Mouse (Mus musculus) E14TG2a.4 (cell line): ENCODE data around the gene Vmn1r54.
A peak's percentile ranks its signal among the peaks of the same experiment; 100 is the strongest.

Experiments
- H3K27me3 ChIP-seq: 2 replicates; pipeline ENCODE4 v1.6.1; 2014; ENCODE audit warnings: low read length, control low read depth; ENCODE audit not compliant: insufficient read depth
- H3K36me3 ChIP-seq: 2 replicates; pipeline ENCODE4 v1.6.1; 2014; ENCODE audit warnings: low read length, control low read depth; ENCODE audit not compliant: insufficient read depth
- H3K4me1 ChIP-seq: replicated peaks from 2 replicates; pipeline ENCODE4 v1.6.1; 2014; ENCODE audit warnings: low read depth, low read length, control low read depth
- H3K4me3 ChIP-seq: replicated peaks from 2 replicates; pipeline ENCODE4 v1.5.1; 2014; ENCODE audit warnings: mild to moderate bottlenecking, low read length
- H3K9me3 ChIP-seq: 2 replicates; pipeline ENCODE4 v1.6.1; 2014; ENCODE audit warnings: low read length, control low read depth
- CTCF ChIP-seq: conservative IDR thresholded peaks from 2 replicates; pipeline ENCODE4 v1.5.1; 2014; ENCODE audit warnings: low read length
- NANOG ChIP-seq: IDR thresholded peaks from 2 replicates; pipeline ENCODE4 v1.6.1; 2014; ENCODE audit warnings: borderline replicate concordance, low read length, mixed read lengths
- POU5F1 ChIP-seq: IDR thresholded peaks from 2 replicates; pipeline ENCODE4 v1.6.1; 2014; ENCODE audit warnings: low read length, borderline replicate concordance

Vmn1r54 gene

DNA sequence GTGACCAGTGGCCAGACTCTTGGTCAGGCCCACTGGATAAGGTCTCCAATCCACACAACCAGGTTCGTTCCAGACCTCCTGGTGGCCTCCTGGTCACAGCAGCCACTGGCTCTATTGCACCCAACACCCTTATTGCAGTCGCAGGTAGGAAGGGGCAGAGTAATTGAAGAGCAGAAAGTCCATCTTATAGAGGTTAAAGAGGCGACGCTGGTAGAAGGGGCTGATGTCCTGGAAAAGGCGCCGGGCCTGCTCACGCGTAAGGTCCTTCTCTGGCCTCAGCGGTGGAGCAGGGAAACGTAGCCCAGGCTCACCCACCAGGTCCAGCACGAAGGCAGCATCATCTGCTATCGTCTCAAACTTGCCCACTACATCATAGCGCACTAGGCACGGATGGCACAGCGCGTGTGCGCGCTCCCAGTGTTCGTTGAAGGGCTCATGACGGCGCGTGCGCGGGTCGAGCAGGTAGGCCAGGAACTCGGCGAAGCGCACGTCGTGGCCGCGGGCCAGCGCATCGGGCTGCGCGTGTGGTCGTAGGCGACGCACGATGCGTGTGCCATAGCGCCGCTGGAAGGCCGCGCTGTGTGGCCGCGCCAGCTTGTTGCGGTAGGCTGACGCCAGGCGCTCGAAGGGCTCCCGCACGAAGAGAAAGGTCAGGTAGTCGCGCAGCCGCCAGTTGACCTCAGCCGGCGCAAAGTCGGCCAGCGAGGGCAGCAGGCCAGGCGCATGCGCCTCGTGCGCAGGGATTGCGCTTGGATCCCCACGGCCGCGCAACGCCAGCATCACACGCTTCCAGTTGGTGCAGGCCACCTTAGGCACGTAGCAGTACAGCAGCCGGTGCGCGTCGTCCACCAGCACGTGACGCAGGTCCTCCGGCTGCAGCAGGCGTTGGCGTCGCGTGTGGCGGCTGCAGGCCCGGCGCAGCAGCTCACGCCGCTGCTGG is 63.0 kb downstream of the Vmn1r54 start:
- Histone ChIP-seq H3K4me1 (no peaks in the 10 kb centered on the region), H3K4me3 (peak overlapping the region; percentile 70), H3K36me3 (no peaks in the 10 kb centered on the region), H3K27me3 (peaks cover 57% of the 10 kb centered on the region), H3K9me3 (peaks cover 40% of the 10 kb centered on the region)
- TF ChIP-seq NANOG (no peak), CTCF (no peak), POU5F1 (no peak)

DNA sequence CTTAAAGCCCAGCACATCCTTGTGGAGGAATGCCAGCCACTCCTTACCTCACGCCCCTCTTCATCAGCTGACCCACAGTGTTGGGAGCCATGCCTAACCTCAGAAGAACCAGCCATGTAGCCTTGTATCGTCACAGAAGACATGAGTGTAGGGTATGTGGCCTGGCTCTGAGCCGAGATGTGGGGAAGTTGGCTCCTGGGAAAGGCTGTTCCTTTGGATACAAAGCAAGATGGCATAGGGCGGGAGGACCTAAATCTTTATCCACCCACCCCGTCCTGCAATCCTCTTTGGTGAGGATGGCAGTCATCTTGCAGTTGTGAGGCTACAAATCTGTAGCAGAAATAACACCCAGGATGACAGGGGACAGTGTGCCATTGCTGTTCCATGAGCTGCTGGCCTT is 69.9 kb downstream of the Vmn1r54 start:
- H3K27me3 ChIP-seq = peaks cover 6% of the 10 kb centered on the region
- H3K4me1 ChIP-seq = no peaks in the 10 kb centered on the region
- H3K9me3 ChIP-seq = peaks cover 51% of the 10 kb centered on the region
- 0 out of 2 replicates have a peak overlapping the region, but pooled peaks have one; percentile 7 for H3K4me3 ChIP-seq
- TF ChIP-seq POU5F1 = no peak
- no peak for TF ChIP-seq NANOG
- TF ChIP-seq CTCF = no peak
- H3K36me3 ChIP-seq = no peaks in the 10 kb centered on the region

DNA sequence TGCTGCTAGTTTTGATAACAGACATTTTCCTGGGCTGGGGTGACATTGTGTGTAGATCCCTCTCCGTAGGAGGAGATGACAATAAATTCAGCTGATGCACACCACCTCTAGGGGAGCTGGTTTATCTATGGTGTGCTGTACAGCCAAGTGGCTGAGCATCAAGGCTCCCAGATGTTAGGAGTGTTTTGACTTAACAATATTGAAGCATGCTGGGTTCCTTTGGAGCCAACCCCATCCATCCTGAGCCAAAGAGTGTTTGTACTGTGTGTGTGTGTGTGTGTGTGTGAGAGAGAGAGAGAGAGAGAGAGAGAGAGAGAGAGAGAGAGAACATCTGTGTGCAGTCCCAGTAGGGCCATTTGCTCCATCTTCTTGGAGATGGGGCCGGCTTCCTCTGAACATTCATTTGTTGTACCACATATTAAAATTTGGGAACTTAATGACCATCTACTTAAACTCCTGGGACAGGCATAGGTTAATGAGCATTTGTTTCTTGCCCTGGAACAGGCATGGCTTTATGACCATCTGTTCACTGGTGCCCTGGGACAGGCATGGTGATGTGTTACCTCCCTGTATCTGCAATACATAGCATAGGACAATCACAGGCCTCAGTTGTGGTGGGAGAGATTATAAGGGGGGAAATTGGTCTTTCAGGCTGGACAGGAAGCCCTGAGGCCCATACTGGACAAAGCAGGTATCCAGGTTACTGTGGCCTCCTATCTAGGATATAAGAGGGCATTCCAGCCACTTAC is 71.6 kb downstream of the Vmn1r54 start:
- H3K36me3 ChIP-seq = no peaks in the 10 kb centered on the region
- H3K4me3 ChIP-seq = no peak overlapping the region
- TF ChIP-seq NANOG (no peak), POU5F1 (no peak), CTCF (no peak)
- 0 out of 2 replicates have a peak, but pooled peaks cover 7% of the 10 kb centered on the region for H3K4me1 ChIP-seq
- no peaks in the 10 kb centered on the region; the same call in 1 of the 2 replicates for H3K27me3 ChIP-seq
- peaks cover 34% of the 10 kb centered on the region for H3K9me3 ChIP-seq

DNA sequence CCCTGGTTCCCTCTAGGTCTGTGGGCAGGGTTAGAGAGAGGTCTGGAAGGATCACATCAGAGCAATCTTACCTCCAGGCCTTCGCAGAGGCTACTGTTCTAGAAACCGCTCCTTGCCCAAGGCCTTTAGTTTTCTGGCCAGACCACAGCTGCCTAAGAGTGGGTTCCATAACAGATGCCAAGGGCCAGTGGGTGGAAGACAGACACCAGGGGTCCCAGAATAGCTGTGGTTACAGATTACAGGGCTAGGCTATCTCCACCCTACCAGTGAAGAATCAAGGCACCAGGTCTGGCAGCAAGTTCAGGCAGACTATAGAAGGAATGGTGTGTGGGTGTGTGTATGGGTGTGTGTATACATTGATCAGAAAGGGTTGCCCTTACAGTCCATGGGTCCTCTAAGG is 72.9 kb downstream of the Vmn1r54 start:
- TF ChIP-seq CTCF (no peak), POU5F1 (no peak), NANOG (no peak)

DNA sequence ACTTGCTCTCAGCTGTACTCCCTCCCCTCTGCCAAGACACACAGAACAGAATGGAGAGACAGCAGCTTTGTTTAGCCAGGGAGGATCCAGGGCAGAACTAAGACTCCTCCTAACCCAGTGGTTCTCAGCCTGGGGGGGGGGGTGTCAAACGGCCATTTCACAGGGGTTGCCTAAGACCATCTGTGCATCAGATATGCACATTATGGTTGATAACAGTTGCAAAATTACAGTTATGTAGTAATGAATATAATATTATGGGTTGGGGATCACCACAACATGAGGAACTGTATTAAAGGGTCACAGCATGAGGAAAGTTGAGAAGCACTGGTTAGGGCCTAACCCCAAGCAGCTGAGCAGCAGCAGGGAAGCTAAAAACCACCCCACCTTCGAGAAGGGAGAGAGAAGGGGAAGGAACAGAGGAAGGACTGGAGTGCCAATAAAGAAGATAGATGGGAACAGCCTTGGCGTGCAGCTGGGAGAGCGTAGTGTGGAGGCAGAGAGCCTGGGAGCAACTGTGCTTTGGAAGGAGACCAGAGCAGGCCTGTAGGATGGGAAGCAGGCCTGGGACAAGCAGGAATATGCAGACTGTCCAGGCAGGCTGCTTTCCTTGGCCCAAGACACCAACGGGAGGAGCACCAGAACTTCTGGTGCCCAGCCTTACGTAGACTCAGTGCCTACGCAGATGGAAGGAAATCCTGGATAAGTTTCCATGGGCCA is 73.5 kb downstream of the Vmn1r54 start:
- Histone ChIP-seq H3K9me3 (peaks cover 34% of the 10 kb centered on the region), H3K4me3 (no peak overlapping the region), H3K4me1 (peaks cover 9% of the 10 kb centered on the region; the same call in 1 of the 2 replicates), H3K36me3 (no peaks in the 10 kb centered on the region), H3K27me3 (peaks cover 15% of the 10 kb centered on the region)
- TF ChIP-seq NANOG (no peak), CTCF (no peak), POU5F1 (no peak)

More for the DNA sequence above, 72.9 kb downstream of the Vmn1r54 start:
- Histone ChIP-seq H3K36me3 (no peaks in the 10 kb centered on the region), H3K9me3 (peaks cover 34% of the 10 kb centered on the region), H3K4me3 (no peak overlapping the region), H3K4me1 (0 out of 2 replicates have a peak, but pooled peaks cover 7% of the 10 kb centered on the region), H3K27me3 (peaks cover 8% of the 10 kb centered on the region)

DNA sequence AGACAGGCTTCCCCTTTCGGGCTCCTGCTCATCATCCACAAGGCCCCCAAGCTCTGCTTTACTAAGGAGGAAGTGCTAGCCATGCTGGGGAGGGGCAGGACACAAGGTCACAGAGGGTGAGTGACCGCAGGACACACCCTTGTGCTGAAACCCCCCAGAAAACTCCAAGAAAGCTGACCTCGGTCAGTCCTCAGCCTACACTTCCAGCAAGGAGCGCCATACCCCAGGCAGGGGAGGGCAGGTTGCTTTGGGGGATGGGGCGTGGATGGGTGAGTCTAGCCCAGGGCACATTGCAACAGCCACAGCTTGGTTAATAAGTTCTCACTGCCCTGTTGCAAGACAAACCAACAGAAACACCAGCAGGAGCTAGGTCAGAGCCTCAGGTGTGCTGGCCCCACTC is 74.3 kb downstream of the Vmn1r54 start:
- TF ChIP-seq NANOG = no peak
- no peak for TF ChIP-seq POU5F1
- no peak for TF ChIP-seq CTCF
- H3K4me3 ChIP-seq = no peak overlapping the region
- peaks cover 23% of the 10 kb centered on the region for H3K27me3 ChIP-seq
- H3K4me1 ChIP-seq = peaks cover 17% of the 10 kb centered on the region
- peaks cover 32% of the 10 kb centered on the region for H3K9me3 ChIP-seq
- H3K36me3 ChIP-seq = no peaks in the 10 kb centered on the region
